Mouse (Mus musculus) G1E (cell line): Measurements from ENCODE around the gene Sox5. TPM values are rescaled to one million over a fixed set of nuclear protein-coding genes. Genes with fewer than 3 reads are reported as not detected.

Experiments used
- ATAC-seq: 2 replicates; pipeline ENCODE4 v1.8.0; 2016; ENCODE audit warnings: mild to moderate bottlenecking; ENCODE audit not compliant: insufficient number of reproducible peaks, poor library complexity, low FRiP score, severe bottlenecking; ENCODE audit errors: extremely low read depth
- DNase-seq: peaks from one replicate; pipeline ENCODE4 v3.0.0; 2012; ENCODE audit warnings: low spot score
- H3K27me3 ChIP-seq: 2 replicates; pipeline ENCODE4 v1.6.1; 2012; ENCODE audit warnings: mild to moderate bottlenecking, low read length, inconsistent platforms; ENCODE audit not compliant: insufficient read depth
- H3K36me3 ChIP-seq: replicated peaks from 2 replicates; pipeline ENCODE3; 2012; ENCODE audit warnings: mild to moderate bottlenecking, inconsistent platforms
- H3K4me1 ChIP-seq: 2 replicates; pipeline ENCODE4 v1.6.1; 2012; ENCODE audit warnings: low read depth, low read length, inconsistent platforms, mixed read lengths; ENCODE audit not compliant: insufficient read depth
- H3K4me3 ChIP-seq: 2 replicates; pipeline ENCODE4 v1.5.1; 2012; ENCODE audit warnings: low read depth, mild to moderate bottlenecking, inconsistent platforms, low read length, moderate library complexity, mixed read lengths
- H3K9me3 ChIP-seq: replicated peaks from 2 replicates; pipeline ENCODE4 v1.6.1; 2012; ENCODE audit warnings: inconsistent platforms
- CTCF ChIP-seq: IDR thresholded peaks from 2 replicates; pipeline ENCODE4 v1.5.1; 2012; ENCODE audit warnings: low read depth, low read length, inconsistent platforms, mixed read lengths
- GATA1 ChIP-seq: IDR thresholded peaks from 2 replicates; pipeline ENCODE4 v1.6.1; 2012; ENCODE audit warnings: borderline replicate concordance, low read length, inconsistent platforms, mixed read lengths
- GATA2 ChIP-seq: IDR thresholded peaks from 2 replicates; pipeline ENCODE4 v1.6.1; 2012; ENCODE audit warnings: low read depth, low read length, inconsistent platforms, borderline replicate concordance
- POLR2AphosphoS5 ChIP-seq: IDR thresholded peaks from 2 replicates; pipeline ENCODE4 v1.6.1; 2012; ENCODE audit warnings: low read depth, low read length, inconsistent platforms; ENCODE audit not compliant: insufficient replicate concordance
- TAL1 ChIP-seq: conservative IDR thresholded peaks from 2 replicates; pipeline ENCODE4 v1.6.1; 2012; ENCODE audit warnings: low read depth, low read length, inconsistent platforms, mixed read lengths
- polyA plus RNA-seq: library from polyadenylated mRNA; stranded (reverse); fragments of >175 nt; gene quantifications from 2 replicates; pipeline ENCODE4 v1.2.3, GENCODE M21; 2012
- total RNA-seq, 2 experiments: library from RNA; stranded (forward) in 1 of 2; stranded (reverse) in 1 of 2; fragments of 200-1000 nt in 1 of 2; fragments of >200 nt in 1 of 2; fragmentation: Nextera tagmentation in 1 of 2; gene quantifications; 2 replicates each; pipeline ENCODE4 v1.2.3; 2014 to 2017

The Sox5 gene
- total and polyA plus RNA-seq, 3 experiments = 0.27 to 16.2 TPM; not detected in 1

DNA sequence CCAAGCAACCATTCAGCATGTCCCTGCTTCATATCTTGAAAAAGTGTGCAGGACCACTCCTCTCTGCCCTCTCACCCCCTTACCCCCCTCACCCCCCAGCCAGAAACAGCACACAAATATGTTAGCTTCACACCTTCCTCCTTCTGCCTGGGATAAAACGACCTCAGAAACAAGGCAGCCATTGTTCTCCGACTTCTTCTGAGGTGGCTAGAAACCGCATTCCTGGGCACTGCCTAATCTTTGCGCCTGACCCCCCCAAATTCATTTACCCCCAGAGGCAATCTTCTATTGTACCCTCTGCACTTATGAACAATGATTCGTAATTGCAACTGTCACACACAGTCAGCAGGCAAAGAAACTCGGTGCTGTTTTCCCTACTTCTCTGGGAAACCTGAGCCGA is 742.6 kb downstream of the Sox5 start:
- Histone ChIP-seq H3K4me1 (no peaks in the 10 kb centered on the region), H3K9me3 (peaks cover 38% of the 10 kb centered on the region), H3K27me3 (no peaks in the 10 kb centered on the region), H3K36me3 (no peaks in the 10 kb centered on the region), H3K4me3 (no peak overlapping the region)
- ATAC-seq (no peak), DNase-seq (no peak)
- TF ChIP-seq TAL1 = no peak
- TF ChIP-seq POLR2AphosphoS5 = no peak
- no peak for TF ChIP-seq CTCF
- no peak for TF ChIP-seq GATA1
- no peak for TF ChIP-seq GATA2

DNA sequence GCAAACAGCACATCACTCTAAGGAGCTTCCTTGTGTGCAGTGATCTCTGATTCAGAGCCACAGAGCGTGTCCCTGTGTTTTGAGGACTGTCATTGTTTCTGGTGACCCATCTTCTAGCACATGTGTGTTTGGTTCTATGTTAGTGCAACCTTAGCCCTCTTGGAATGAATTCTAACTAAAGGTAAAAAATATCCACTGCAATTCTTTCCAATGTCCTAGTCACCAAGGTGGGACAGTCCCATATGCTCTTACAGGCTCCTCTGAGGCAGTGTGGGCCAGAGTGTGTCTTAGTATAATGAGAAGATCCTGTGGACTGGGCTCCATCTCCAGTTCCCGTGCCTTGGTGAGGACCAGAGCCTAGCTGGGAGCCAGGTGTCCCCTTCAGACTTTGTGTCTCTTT is 748.6 kb downstream of the Sox5 start:
- no peak for DNase-seq
- Histone ChIP-seq H3K4me1 (no peaks in the 10 kb centered on the region), H3K4me3 (no peak overlapping the region), H3K9me3 (peaks cover 39% of the 10 kb centered on the region), H3K27me3 (no peaks in the 10 kb centered on the region), H3K36me3 (no peaks in the 10 kb centered on the region)
- ATAC-seq = no peak
- TF ChIP-seq GATA1 (no peak), CTCF (no peak), GATA2 (no peak)

DNA sequence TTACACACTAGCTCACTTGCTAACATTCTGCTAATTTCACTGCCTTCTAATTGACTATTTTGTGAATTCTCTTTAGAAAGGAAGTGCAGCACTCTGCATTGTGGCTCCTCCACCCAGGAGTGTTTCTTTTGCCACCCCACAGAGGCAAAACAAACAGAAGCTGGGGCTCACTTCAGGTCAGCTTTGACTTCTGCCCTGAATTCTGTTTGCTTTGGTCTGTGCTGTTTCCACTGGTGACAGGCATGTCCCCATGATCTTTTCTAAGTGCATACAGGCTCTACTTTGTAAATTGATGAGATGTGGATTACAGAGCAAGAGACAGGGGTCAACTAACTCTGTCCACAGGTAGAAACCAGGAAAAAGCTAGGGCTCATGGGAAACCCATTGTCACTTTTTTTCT is 764.8 kb downstream of the Sox5 start:
- no peaks in the 10 kb centered on the region for H3K27me3 ChIP-seq
- H3K4me1 ChIP-seq = no peaks in the 10 kb centered on the region
- H3K36me3 ChIP-seq = no peaks in the 10 kb centered on the region
- H3K9me3 ChIP-seq = peaks cover 27% of the 10 kb centered on the region
- no peak for ATAC-seq
- TF ChIP-seq GATA2 (no peak), POLR2AphosphoS5 (no peak), TAL1 (no peak), GATA1 (no peak), CTCF (no peak)
- no peak overlapping the region for H3K4me3 ChIP-seq
- DNase-seq = no peak

DNA sequence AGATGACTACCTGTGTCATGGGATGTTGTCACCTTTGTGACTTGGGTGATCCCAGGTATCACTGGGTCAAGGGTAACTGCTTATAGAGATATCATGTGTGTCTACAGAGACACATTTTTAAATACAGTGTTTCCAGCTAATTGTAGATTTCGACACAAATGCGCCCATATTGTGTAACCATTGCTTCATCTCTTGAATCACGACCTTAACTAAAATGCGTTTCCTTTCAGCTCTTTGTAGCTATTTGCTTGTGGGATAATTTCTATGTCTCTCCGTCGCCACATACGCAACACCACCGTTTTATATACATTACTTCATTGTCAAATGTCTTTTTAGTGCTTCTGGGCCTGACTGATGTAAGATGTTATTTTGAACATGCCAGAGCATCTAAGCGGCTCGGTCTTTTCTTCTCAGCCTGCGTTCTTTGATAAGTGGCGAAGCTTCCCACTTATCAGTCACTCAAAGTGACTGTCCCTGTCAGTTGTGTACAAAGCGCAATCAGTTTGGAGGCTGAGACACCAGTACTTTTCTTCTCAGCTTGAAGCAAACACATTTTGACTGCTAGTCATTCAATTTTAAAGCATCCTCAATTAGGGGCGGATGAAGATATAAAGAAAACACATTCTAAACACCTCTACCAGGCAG is 769.8 kb downstream of the Sox5 start:
- H3K36me3 ChIP-seq = no peaks in the 10 kb centered on the region
- TF ChIP-seq POLR2AphosphoS5 = no peak
- no peak for TF ChIP-seq GATA2
- TF ChIP-seq CTCF = no peak
- H3K9me3 ChIP-seq = peaks cover 21% of the 10 kb centered on the region
- H3K4me1 ChIP-seq = no peaks in the 10 kb centered on the region
- no peaks in the 10 kb centered on the region for H3K27me3 ChIP-seq
- ATAC-seq (no peak), DNase-seq (no peak)
- H3K4me3 ChIP-seq = no peak overlapping the region

DNA sequence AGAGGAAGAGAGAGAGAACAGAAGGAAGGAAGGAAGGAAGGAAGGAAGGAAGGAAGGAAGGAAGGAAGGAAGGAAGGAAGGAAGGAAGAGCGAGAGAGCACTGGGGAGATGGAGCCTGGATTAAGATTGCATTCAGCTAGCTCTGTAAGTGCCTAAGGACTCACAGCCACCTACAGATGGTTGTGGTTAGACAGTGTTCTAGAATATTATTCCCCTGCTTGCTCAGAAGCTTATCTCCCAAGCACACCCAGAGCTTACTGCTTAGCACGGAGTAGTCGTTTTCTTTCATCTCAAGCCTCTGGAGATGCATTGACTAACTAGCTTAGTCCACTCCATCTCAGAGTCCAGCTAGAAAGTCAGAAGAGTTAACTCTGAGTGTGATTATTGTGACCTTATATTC is 770.8 kb downstream of the Sox5 start:
- no peak overlapping the region for H3K4me3 ChIP-seq
- H3K4me1 ChIP-seq = no peaks in the 10 kb centered on the region
- no peak for TF ChIP-seq GATA1
- H3K9me3 ChIP-seq = peaks cover 23% of the 10 kb centered on the region
- no peaks in the 10 kb centered on the region for H3K27me3 ChIP-seq
- H3K36me3 ChIP-seq = no peaks in the 10 kb centered on the region
- ATAC-seq (no peak), DNase-seq (no peak)

DNA sequence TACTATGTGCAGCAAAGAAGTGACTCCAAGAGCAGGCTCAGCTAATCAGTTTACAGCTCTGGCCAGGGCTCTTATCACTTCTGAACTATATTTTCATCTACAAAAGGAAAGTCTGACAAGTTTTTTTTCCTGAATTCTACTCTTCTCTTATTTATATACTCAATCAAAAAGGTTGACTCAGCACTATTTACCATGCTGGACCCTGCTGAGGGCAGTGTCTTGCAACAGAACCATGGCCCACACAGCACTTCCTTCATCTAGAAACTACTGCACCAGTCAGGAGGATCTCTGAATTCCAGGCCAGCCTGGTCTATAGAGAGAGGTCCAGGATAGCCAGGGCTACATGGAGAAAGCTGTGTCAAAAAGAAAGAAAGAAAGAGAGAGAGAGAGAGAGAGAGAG is 771.5 kb downstream of the Sox5 start:
- DNase-seq (no peak), ATAC-seq (no peak)
- Histone ChIP-seq H3K4me3 (no peak overlapping the region), H3K27me3 (no peaks in the 10 kb centered on the region), H3K4me1 (no peaks in the 10 kb centered on the region), H3K36me3 (no peaks in the 10 kb centered on the region), H3K9me3 (peaks cover 23% of the 10 kb centered on the region)
- TF ChIP-seq GATA1 (no peak), TAL1 (no peak), GATA2 (no peak), CTCF (no peak), POLR2AphosphoS5 (no peak)

DNA sequence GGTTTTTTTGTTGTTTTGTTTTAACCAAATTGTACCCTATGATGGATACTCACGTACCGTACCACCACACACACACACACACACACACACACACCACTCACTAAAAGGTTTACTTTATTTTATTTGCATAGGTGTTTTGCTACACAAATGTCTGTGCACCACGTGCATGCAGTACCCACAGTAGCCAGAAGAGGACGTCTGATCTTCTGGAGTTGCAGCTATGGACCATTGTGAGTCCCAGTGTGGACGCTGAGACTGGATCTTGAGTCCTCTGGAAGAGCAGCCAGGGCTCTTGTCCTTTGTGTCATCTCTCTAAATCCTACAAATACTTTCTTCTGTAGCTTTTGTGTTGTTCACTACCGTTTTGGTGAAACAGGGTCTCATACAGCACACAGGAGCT is 776.6 kb downstream of the Sox5 start:
- peaks cover 40% of the 10 kb centered on the region for H3K9me3 ChIP-seq
- no peaks in the 10 kb centered on the region for H3K36me3 ChIP-seq
- no peak overlapping the region for H3K4me3 ChIP-seq
- H3K27me3 ChIP-seq = no peaks in the 10 kb centered on the region
- no peak for DNase-seq
- ATAC-seq = no peak
- no peaks in the 10 kb centered on the region for H3K4me1 ChIP-seq
- TF ChIP-seq CTCF (no peak), TAL1 (no peak), POLR2AphosphoS5 (no peak), GATA1 (no peak), GATA2 (no peak)
